Mouse (Mus musculus) spleen, postnatal 10 days (tissue): ENCODE data around the gene Neurl1a.
"Not testable (repeated sequence)": the region's sequence is repeated elsewhere in the genome, so short reads cannot be mapped to it uniquely, and the experiment has no call there.

Source experiments
- DNase-seq, 2 experiments: peaks; one replicate each; pipeline ENCODE4 v3.0.0; 2021 to 2022; ENCODE audit warnings: low spot score in 2 of 2

Gene Neurl1a

GRCm38 (mm10) chr19:47178431-47179271 lies at the start of gene Neurl1a:
Neurl1a (plus strand) TSS chr19:47178820.
- no peak for DNase-seq

GRCm38 (mm10) chr19:47128835-47129234 lies 49.8 kb upstream of the Neurl1a start:
- DNase-seq, result no peak

GRCm38 (mm10) chr19:47130551-47131125 lies 48.0 kb upstream of the Neurl1a start:
- no peak for DNase-seq

GRCm38 (mm10) chr19:47133161-47133560 lies 45.5 kb upstream of the Neurl1a start:
- peak; percentile 21 to 50 for DNase-seq

- no peak for DNase-seq
Measured at GRCm38 (mm10) chr19:47135568-47135967, 43.1 kb upstream of the Neurl1a start.

- DNase-seq, result no peak
Measured at GRCm38 (mm10) chr19:47136170-47136569, 42.5 kb upstream of the Neurl1a start.

- peak in 1 of 2 experiments; percentile 50 for DNase-seq
Measured at GRCm38 (mm10) chr19:47137051-47137581, 41.5 kb upstream of the Neurl1a start.

- DNase-seq, result peak; percentile 31 to 63
Measured at GRCm38 (mm10) chr19:47137771-47138421, 40.7 kb upstream of the Neurl1a start, which contains the start of gene Calhm2. Calhm2 (minus strand) TSS chr19:47138294.

- DNase-seq, result not testable (repeated sequence)
Measured at GRCm38 (mm10) chr19:47139611-47140010, 39.0 kb upstream of the Neurl1a start.

GRCm38 (mm10) chr19:47142438-47142837 lies 36.2 kb upstream of the Neurl1a start:
- no peak for DNase-seq

- no peak for DNase-seq
Measured at GRCm38 (mm10) chr19:47144154-47144553, 34.5 kb upstream of the Neurl1a start, which contains the start of gene Calhm1. Calhm1 (minus strand) TSS chr19:47144254.

GRCm38 (mm10) chr19:47148267-47148847 lies 30.3 kb upstream of the Neurl1a start:
- DNase-seq, result no peak

- DNase-seq, result no peak
Measured at GRCm38 (mm10) chr19:47149854-47150253, 28.8 kb upstream of the Neurl1a start.

GRCm38 (mm10) chr19:47151332-47152061 lies 27.1 kb upstream of the Neurl1a start:
- no peak for DNase-seq

- DNase-seq, result no peak
Measured at GRCm38 (mm10) chr19:47152062-47152369, 26.6 kb upstream of the Neurl1a start.

GRCm38 (mm10) chr19:47153767-47154166 lies 24.9 kb upstream of the Neurl1a start:
- no peak for DNase-seq

GRCm38 (mm10) chr19:47157664-47158063 lies 21.0 kb upstream of the Neurl1a start, which contains the start of gene Calhm3:
Calhm3 (minus strand) TSS chr19:47157764.
- no peak for DNase-seq

GRCm38 (mm10) chr19:47161669-47162068 lies 17.0 kb upstream of the Neurl1a start:
- DNase-seq, result no peak

GRCm38 (mm10) chr19:47163176-47163744 lies 15.4 kb upstream of the Neurl1a start:
- DNase-seq, result no peak

GRCm38 (mm10) chr19:47166758-47167157 lies 11.9 kb upstream of the Neurl1a start:
- no peak for DNase-seq
